Mouse (Mus musculus) spleen, adult 2 months (tissue): Measurements from ENCODE around the gene Chka. TPM values are rescaled to one million over a fixed set of nuclear protein-coding genes. Genes with fewer than 3 reads are reported as not detected.

Experiments used
- DNase-seq, 2 experiments: peaks; one replicate each; pipeline versions ENCODE4 v3.0.0 to v3.0.0-alpha.2; 2012 to 2021; ENCODE audit warnings: low spot score in 2 of 2, low read depth in 1 of 2
- H3K27ac ChIP-seq: fragments of 200-500 bp; 2 replicates; pipeline ENCODE4 v1.5.1; 2012; ENCODE audit warnings: low read length, inconsistent platforms; ENCODE audit not compliant: insufficient read depth
- H3K27me3 ChIP-seq: fragments of 200-500 bp; 2 replicates; pipeline ENCODE4 v1.6.1; 2012; ENCODE audit warnings: mild to moderate bottlenecking, moderate library complexity, low read length, inconsistent platforms; ENCODE audit not compliant: control insufficient read depth, insufficient read depth
- H3K36me3 ChIP-seq: fragments of 200-500 bp; 2 replicates; pipeline ENCODE4 v1.6.1; 2012; ENCODE audit warnings: mild to moderate bottlenecking, low read length, inconsistent platforms; ENCODE audit not compliant: control insufficient read depth, insufficient read depth
- H3K4me1 ChIP-seq: fragments of 200-500 bp; 2 replicates; pipeline ENCODE4 v1.6.1; 2011; ENCODE audit warnings: inconsistent platforms; ENCODE audit not compliant: control insufficient read depth, insufficient read depth, insufficient read length
- H3K4me3 ChIP-seq: fragments of 200-500 bp; 2 replicates; pipeline ENCODE4 v1.5.1; 2011; ENCODE audit warnings: mild to moderate bottlenecking, inconsistent platforms; ENCODE audit not compliant: insufficient read depth, insufficient read length; ENCODE audit errors: extremely low read depth
- CTCF ChIP-seq: fragments of 200-500 bp; IDR thresholded peaks from 2 replicates; pipeline ENCODE4 v1.5.1; 2011; ENCODE audit warnings: mild to moderate bottlenecking, inconsistent platforms; ENCODE audit not compliant: insufficient read depth, insufficient read length, insufficient replicate concordance; ENCODE audit errors: extremely low read depth
- POLR2A ChIP-seq: fragments of 200-500 bp; IDR thresholded peaks from 2 replicates; pipeline ENCODE4 v1.6.1; 2011; ENCODE audit warnings: low read depth, low read length, inconsistent platforms
- WGBS: fragments of 180-500 bp; shearing (Covaris S2); methylation state at CpG from one replicate; pipeline ENCODE4 v1.1.7; 2018; 5-methylcytosine and 5-hydroxymethylcytosine counted together
- polyA plus RNA-seq: library from polyadenylated mRNA; depleted of rRNA; stranded (reverse); fragments of >200 nt; gene quantifications from 2 replicates; pipeline ENCODE4 v1.2.3, GENCODE M21; 2012

Chka gene
- polyA plus RNA-seq, 1 experiment: 21.2 TPM

- Histone ChIP-seq H3K4me3 (no peak overlapping the region), H3K36me3 (peaks cover 7% of the 10 kb centered on the region), H3K4me1 (no peaks in the 10 kb centered on the region), H3K27me3 (no peaks in the 10 kb centered on the region), H3K27ac (no peak overlapping the region)
- 83% methylated on average over 2 of the region's 2 CpGs for WGBS
- TF ChIP-seq CTCF: no peak
- no peak for TF ChIP-seq POLR2A
- DNase-seq: no peak
These were observed 11.1 kb downstream of the Chka start for GRCm38 (mm10) chr19:3862713-3863112.

- no peak for DNase-seq
- Histone ChIP-seq H3K27me3 (no peaks in the 10 kb centered on the region), H3K4me3 (no peak overlapping the region), H3K36me3 (peaks cover 7% of the 10 kb centered on the region), H3K4me1 (no peaks in the 10 kb centered on the region), H3K27ac (no peak overlapping the region)
- 84% methylated on average over 2 of the region's 2 CpGs for WGBS
- TF ChIP-seq POLR2A: no peak
- TF ChIP-seq CTCF: no peak
These were observed 13.4 kb downstream of the Chka start for GRCm38 (mm10) chr19:3864960-3865359.

GRCm38 (mm10) chr19:3868290-3868689 is 16.7 kb downstream of the Chka start:
- TF ChIP-seq POLR2A (no peak), CTCF (no peak)
- Histone ChIP-seq H3K27me3 (no peaks in the 10 kb centered on the region), H3K27ac (no peak overlapping the region), H3K4me3 (no peak overlapping the region), H3K36me3 (peaks cover 8% of the 10 kb centered on the region), H3K4me1 (no peaks in the 10 kb centered on the region)
- WGBS: 86% methylated on average over 1 of the region's 1 CpGs
- DNase-seq: no peak

GRCm38 (mm10) chr19:3871468-3871867 is 19.9 kb downstream of the Chka start:
- no peak overlapping the region for H3K27ac ChIP-seq
- TF ChIP-seq CTCF (no peak), POLR2A (no peak)
- H3K27me3 ChIP-seq: no peaks in the 10 kb centered on the region
- no peaks in the 10 kb centered on the region for H3K4me1 ChIP-seq
- H3K4me3 ChIP-seq: no peak overlapping the region
- peaks cover 3% of the 10 kb centered on the region; the same call in 1 of the 2 replicates for H3K36me3 ChIP-seq
- no peak for DNase-seq

- no peak for TF ChIP-seq POLR2A
- Histone ChIP-seq H3K36me3 (peaks cover 3% of the 10 kb centered on the region; the same call in 1 of the 2 replicates), H3K27ac (no peak overlapping the region), H3K4me1 (no peaks in the 10 kb centered on the region), H3K4me3 (no peak overlapping the region), H3K27me3 (no peaks in the 10 kb centered on the region)
- DNase-seq: no peak
- 96% methylated on average over 4 of the region's 4 CpGs for WGBS
These were observed 20.8 kb downstream of the Chka start for GRCm38 (mm10) chr19:3872373-3872772.

GRCm38 (mm10) chr19:3875045-3875444 is 23.5 kb downstream of the Chka start:
- no peak for DNase-seq
- TF ChIP-seq POLR2A (no peak), CTCF (no peak)
- Histone ChIP-seq H3K36me3 (peaks cover 3% of the 10 kb centered on the region; the same call in 1 of the 2 replicates), H3K4me1 (no peaks in the 10 kb centered on the region), H3K27ac (no peak overlapping the region), H3K4me3 (no peak overlapping the region), H3K27me3 (no peaks in the 10 kb centered on the region)
- WGBS: 91% methylated on average over 7 of the region's 7 CpGs

GRCm38 (mm10) chr19:3880054-3880848 is 28.7 kb downstream of the Chka start:
- TF ChIP-seq POLR2A: no peak
- TF ChIP-seq CTCF: no peak
- Histone ChIP-seq H3K36me3 (peaks cover 4% of the 10 kb centered on the region; the same call in 1 of the 2 replicates), H3K4me1 (no peaks in the 10 kb centered on the region), H3K27ac (no peak overlapping the region), H3K4me3 (no peak overlapping the region), H3K27me3 (no peaks in the 10 kb centered on the region)
- DNase-seq: no peak
- 83% methylated on average over 6 of the region's 6 CpGs for WGBS
